Mouse (Mus musculus): ENCODE data around the gene Enpp7.

The Enpp7 gene

DNA sequence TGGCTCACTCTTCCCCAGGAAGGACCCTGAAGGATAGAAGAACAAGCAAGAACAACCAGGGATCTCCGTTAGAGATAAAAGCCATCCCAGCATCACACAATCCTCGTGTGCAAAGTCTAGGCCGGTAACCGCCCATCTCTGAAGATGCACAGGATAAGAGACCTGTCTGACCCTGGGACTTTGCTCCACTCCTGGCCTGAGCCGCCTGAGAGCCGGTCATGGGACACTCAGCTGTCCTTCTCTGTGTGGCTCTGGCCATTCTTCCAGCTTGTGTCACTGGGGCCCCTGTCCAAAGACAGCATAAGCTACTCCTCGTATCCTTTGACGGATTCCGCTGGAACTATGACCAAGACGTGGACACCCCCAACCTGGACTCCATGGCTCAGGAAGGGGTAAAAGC lies at the start of gene Enpp7:
Gene Enpp7, plus strand, starts transcription at position 190 of the 400 bp plus-strand sequence.
- DNase-seq = no peak

DNA sequence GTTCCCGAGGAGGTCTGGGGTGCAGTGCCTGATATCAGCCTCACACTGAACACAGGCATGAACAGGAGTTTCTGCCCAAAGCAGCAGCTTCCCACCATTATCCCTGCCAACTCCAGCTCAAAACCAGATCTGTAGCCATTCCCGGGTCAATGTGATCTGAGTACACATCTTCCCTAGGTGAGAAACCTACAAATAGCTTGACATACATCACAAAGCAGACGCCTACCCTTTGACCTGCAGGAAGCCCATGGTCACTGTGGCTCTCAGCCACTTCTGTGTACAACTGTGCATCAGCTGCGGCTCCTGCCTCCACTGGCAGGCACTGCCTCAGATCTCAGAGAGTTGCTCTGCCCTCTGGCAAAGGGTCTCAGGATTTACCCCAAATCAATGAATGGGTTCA lies 48.3 kb upstream of the Enpp7 start:
- no peak for DNase-seq

DNA sequence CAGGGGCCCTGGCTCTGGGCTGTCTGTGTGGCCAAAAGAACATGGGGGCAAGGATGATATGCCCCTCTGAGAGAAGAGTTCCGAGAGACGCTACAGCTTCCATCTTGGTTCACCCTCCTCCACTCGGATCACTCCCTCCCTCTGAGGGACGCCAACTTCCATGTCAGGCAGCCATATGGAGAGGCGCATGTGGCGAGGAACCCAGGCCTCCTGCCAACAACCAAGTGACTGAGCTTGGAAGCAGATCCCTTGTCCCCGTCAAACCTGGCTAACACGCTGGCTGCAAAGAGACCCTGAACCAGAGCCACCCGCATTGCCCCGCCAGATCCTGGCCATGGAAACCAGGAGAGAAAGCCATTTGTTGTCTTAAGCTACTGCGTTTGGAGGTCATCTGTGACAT lies 47.4 kb upstream of the Enpp7 start:
- DNase-seq = no peak

DNA sequence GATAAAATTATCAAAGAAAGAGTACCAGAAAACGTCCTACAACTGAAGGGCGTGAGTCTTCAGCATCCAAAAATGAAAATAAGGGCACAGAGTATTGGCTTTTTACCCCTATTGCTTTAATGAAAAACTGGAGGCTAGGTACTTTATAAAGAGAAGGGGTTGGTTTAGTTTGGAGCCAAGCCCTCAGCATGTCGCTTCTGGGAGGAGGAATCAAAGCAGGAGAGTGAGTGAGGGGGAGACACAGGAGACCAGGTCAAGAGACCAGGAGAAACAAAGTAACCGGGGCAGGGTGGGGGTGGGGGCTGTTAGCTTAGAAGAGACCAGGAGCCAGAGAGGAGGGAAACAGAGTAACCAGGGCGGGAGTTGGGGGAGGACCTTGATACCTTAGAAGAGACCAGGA lies 46.7 kb upstream of the Enpp7 start:
- no peak for DNase-seq

DNA sequence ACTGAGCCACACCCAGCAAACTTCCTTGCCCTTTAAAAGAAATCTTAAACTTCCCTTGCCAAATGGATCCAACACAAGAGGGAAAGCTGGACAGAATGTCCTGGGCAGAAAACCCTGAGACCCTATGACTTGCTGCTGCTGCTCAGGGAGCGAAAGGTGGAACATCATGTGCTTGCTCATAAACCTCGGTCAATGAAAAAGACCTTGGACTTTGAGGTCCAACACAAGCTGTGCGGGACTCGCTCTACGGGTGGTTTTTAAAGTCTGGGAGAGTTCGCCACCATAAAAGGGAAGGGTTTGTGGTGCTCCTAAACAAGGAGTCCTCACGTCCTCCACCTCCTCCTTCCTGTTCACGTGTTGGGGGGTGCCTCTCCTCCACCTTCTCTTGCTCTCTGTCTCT lies 42.1 kb upstream of the Enpp7 start:
- DNase-seq = no peak

DNA sequence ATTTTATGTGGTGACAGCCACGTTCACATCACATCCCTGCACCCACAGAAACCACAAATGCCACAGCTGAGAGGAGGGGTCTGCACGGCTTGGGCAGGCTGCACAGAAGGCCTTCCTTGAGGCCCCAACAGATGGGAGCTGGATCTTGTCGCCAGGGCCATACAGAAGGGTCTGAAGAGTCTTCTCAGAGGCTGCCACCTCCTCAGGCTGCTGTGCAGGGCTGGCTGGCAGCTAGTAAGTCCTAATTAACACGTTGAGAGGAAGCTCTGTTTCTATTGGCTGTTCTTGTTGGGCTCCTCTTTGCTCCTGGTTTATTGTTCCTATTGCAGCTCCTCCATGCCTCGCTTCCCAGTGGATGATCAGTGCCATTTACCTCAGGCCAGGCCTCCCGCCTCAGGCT lies 33.0 kb upstream of the Enpp7 start:
- no peak for DNase-seq

DNA sequence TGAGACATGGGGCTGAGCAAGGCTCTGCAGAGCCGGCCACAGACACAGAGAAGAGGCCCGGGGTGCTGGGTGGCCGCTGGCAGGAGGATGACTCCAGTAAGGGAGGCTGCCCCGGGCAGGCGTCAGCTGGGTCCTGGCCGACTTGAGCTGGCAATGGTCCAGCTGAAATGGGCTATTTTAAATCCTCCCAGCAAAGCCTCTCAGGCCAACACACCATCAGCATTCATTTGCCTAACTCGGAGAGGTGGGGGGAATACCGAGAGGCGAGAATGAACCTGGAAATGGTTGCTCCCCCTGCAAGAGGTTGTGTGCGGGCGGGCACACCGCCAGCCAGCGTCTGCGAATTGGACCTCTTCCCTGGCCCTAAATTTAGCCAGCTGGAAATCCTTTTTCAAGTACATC lies 30.9 kb upstream of the Enpp7 start:
- no peak for DNase-seq

DNA sequence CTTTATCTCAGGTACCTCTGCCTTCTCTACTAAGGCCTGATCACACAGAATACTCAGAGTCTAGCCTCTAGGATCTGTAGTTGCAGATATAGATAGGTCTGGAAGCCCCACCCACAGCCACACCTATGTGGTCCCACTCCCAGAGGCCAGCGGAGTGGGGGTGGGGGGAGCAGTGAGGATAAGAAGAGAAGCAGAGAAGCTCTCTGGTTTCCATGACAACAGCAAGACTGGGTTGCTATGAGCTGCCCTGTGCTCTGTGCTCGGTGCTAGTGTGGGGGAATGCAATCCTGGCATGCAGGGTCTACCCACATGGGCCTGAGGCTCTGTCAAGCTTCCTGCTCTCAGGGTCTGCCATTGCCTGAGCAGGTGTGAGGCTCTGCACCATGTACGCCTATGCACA lies 27.3 kb upstream of the Enpp7 start:
- no peak for DNase-seq

DNA sequence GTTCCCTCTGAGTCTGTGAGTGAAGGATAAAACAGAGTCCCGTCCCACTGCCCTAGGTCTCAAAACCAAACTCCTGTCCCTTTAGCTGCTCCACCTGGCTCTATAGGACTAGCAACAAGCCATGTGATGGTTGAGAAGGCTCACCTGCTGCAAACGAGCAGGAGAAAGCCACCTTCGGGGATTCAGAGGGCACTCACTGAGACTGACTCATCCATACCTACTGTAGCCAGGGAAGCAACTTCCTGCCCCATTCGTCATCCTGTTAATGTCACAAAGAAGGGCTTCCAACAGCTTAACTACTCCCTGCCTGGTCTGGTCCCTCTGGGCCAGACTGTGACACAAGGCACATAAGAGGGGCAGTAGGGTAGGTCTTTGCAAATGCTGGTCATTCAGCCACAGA lies 25.5 kb upstream of the Enpp7 start:
- DNase-seq = no peak

DNA sequence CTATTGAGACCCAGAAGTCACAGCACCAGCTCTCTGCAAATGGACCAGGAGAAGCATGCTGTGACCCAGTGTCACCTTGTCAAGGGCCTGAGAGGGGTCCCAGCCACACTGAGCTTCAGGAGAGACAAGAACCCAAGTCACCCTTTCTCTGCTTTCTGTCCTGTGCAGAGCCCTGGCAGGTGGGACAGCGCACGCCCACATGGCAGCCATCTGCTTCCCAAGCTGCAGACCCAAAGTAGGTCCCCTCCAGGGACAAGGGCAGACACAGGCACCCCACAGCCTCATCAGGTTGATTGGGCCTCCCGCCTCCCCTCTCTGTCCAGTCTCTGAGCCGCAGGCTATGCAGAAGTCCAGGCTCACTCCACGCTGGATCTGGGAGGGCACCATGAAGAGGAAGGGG lies 24.1 kb upstream of the Enpp7 start:
- DNase-seq = no peak

DNA sequence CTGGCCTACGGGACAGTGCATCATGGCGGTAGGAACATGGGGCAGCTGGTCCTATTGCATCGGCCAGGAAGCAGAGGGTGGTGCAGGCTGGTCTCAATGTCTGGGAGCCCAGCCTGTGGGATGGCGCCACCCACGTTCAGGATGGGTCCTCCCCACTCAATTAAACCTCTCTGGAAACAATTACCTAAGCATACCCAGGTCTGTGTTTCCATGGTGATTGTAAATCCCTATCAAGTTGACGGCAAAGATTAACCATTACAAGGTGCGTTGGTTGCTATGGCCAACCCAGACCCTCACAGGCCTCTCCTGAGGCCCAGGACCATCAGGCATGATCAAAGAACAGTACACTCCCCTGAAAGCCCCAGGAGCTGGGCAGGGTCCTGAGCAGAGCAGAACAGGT lies 22.9 kb upstream of the Enpp7 start:
- DNase-seq = no peak

DNA sequence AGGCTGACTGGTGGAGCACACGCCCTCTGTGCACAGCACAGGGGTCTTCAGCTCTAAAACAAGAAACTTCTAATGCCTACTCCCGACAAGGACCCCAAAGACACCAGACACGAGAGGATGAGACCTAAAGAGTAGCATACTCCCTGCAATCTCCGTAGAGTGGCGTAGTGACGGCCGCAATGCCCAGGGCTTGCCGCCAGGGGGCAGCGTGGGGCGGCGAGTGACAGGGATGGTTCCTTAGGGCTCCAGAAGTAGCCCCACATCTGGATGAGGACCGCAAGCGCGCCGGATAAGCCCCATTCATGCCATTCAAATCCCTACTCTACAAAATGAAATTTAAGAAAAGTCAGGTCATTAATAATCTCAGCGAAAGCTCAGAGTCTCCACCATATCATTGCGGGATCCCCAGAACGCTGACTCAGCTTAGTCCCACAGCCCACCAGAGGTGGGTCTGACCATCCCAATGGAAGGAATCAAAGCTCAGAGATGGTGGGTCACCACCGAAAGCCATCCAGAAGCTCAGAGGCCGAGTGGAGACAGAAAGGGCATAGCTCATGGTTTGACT lies 16.4 kb upstream of the Enpp7 start:
- DNase-seq = peak; percentile 61

DNA sequence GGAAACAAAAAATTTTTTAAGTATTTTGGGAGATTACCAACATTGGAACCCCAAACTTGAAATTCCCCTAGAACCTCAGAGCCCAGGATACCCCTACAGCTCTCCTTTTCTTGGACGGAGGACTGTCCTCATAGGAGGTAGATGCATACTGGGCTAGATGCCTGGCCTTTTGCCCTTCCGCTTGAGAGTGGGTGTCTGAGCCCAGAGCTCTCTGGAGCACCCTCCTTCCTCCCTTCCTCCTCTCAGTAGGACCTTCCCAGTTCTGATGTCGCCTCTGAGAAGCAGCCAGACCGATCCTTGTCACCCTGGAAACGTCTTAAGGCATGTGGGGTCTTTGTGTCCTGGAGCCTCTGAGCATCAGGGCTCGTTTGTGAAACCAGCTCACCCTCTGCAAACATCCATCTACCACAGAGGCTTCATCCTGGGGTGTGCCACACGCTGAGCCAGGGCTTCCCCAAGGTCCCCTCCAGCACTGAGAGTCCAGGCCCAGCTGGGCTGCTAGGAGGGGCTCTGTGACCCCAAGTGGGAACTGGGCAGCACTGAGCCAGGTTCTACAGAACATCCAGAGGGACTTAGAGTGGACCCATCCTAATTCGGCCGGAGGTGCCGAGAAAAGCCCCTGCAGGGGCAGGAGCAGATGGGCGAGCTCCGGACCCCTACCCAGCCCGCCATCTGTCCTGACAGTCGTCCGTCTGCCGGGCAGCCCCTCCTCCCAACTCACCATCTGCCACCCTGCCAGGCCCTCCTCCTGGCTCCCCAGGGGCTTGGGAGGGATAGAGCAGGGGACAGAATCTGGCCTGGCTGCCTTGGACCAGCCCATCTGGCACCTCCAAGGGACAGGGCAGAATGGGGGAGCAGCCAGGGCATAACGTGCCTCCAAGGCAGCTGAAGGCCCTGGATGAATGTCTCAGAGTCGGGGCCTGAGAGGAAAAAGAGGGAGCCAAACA lies 15.3 kb upstream of the Enpp7 start:
- DNase-seq = no peak

DNA sequence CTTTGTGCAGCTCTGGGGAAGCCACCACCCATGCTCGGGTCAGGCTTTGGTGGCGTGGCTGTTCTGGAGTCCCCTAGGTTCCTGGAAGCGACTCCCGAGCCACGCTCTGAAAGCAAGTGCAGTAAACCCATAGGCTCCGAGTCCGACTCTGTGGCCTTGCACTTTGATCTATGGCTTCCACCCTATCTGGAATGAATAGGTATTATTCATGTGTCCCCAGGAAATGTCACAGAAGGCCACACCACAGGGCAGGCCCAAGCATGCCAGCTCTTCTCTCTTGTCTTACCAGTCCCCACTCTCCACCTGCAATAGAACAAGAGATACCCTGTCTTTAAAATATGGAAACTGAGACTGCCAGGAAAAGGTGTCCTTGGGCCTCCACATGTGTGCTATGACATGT lies 13.6 kb upstream of the Enpp7 start:
- DNase-seq = no peak

DNA sequence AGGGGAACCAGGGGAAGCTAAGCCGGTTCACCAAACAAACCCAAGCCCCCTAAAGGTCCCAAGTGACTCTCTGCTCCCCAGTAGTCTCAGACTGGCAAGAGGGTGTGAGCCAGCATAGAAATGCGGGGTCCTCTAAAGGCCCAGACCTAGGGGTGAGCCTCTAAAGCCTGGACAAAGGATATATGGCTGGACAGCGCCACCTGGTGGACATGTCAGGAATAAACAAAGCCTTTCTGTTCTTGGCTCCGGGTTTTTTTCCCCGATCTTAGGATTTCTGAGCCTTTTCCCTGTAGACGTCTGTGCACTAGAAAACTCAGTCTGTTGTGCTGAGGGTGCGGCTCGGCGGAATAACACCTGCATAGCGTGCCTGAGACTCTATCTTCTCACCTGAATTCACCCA lies 12.6 kb upstream of the Enpp7 start:
- peak; percentile 49 for DNase-seq

DNA sequence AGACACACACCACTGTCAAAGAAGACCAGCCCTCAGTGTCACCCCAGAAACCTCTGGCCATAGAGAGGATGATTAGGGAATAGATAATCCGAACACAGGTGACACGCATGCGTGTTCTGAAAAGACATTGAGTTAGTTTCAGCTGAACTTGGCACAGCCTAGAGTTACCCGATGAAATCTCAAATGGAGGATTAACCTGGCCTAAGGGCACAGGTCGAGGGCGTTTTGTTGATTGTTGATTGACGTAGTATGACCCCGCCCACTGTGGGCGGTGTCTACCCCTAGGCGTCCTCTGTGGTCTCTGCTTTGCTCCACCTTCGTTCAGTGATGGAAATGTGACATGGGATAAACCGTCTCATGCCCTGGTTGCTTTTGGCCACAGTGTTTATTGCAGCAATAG lies 12.1 kb upstream of the Enpp7 start:
- DNase-seq = peak; percentile 33

DNA sequence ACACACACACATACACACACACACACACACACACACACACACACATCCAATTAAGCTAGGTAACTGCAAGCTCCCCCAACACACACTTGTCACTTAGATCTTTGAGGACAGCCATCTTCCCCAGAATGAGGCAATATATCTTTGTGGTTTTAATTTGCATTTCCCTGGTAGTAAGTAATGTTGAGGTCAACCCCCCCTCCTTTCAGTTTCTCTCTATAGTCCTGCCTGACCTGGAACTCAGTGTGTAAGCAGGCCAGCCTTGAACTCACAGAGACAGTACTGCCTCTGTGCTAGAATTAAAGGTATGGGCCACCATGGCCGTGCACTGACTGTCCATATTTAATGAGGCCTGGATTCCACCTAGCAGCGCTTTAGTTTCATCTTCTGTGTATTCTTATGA lies 7.6 kb upstream of the Enpp7 start:
- no peak for DNase-seq

DNA sequence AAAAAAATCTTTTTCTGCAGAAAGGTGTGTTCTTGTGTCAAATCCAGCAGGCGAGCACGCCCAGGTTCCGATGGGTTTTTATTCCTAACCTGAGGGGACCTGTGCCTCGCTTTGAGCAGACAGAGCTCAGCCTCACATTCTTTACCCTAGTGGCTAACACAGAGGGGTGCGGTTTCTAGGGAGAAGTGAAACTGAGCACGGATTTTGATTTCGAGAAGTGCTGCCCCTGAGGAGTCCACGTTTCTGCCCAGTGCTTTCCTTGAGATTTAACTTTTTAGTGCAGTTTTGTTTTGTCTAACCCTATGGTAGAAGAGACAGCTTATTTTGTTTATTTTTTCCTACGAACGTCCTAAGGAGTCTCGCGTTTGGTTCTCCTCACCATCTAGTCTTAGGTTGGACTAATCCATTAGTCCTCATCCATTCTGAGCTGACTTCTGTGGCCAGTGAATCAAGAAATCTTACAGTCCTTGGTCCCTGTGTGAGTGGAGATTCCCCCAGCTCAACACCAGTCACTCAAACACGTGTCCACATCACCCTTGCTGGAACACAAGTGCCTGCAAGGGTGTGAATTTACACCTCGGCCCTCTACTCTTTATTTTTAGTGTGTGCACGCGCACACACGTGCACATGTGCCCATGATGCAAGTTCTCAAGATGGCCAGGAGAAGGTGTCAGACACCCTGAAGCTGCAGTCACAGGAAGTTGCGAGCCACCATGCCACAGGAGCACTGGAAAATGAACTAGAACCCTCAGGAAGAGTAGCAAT lies 6.8 kb upstream of the Enpp7 start:
- no peak for DNase-seq

DNA sequence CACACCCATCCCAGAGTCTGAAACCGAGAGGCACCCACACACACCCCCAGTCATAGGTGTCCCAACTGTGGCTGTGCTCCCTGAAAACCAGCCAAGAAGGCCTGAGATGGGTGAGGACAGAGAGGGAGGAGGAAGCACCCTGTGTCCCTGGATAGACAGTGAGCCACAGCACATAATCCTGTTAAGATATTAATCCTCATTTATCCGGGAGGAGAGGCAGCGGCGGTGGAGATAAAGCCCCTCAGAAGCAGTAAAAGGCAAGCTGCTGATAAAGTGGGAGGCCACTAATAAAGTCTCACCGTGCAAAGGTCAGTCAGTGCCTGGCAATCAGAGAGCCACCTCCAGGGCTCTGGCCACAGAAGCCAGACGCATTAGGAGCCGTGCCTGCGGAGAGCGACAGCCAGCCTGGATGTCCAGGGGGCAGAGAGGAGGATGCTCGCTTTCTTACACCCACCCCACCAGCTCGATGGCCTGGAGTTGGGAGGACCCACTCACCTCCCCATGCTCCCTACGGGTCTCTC lies 5.3 kb upstream of the Enpp7 start:
- DNase-seq = no peak

DNA sequence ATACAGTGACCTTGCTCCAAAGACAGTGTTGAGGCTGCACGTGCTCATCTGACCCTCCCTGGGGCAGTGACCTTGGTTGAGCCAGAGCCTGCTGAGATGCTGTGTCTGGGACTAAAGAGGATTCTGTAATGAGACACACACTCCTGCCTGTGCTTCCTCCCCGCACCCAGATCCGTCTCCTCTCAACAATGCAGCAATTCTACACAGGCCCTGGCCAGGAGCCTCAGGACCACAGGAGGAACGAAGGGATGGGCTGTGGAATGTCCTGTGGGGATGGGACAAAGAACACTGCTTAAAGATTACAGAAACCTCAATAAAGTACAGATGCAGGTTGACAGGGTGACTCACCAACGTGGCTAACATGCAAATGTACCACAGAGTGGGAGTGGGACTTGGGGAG lies 2.4 kb upstream of the Enpp7 start:
- DNase-seq = no peak

DNA sequence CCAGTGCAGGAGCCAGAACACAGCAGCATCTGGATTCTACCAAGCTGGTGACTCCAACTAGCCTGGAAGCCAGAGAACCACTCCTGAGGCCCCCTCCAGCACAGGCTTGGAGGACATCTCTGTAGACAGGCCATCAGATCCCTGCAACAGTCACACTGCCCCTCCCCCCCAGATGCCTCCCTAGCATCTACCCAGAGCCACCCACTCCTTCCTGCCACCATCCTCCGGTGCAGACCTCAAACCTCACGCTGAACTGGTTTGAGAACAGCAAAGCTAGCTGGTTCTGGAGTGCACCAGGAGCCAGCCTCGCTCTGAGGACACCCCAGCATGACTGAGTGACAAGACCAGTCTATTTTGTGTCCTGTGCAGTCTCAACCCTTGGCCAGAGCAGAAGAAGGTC lies 4.8 kb downstream of the Enpp7 start:
- DNase-seq = peak; percentile 84

DNA sequence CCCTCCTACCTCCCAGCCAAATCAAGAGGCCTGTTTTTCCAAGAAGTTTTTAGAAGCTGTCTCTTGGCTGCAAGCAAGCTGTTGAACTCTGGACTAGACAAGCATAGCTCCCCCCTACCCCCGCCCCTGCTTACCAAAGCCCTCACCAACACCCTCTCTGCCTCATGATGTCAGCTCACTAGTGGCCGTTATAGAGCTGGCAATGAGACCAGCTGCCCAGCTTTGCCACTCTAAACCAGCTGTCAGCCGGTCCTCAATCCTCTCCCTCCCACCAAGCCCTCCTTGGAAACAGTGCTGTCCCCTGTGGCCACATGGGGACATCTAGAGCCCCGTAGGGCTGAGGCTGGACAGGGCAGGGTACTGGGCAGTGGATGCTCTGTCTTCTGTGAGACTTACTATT lies 7.5 kb downstream of the Enpp7 start:
- no peak for DNase-seq

DNA sequence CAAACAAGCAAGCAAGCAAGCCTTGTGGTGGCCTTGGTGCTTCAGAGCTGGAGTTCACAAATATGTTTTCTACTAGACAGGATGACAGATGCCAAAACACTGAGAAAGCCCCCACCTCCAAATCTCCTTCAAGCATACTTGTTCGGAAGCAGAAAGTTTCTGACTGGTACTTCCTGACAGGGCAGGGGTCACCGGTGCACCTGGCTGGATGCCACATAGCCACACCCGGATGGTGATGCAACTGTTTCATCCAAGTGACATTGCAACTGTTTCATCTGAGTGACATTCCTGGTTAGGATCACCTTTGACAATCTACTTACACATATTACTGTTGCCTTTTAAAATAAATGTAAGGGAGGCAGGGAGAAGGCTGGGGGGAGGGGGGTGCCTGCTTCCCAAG lies 9.2 kb downstream of the Enpp7 start:
- DNase-seq = no peak

Measured in thymus, postnatal 25 days (tissue).